Mouse (Mus musculus) ES-CJ7 (cell line): Measurements from ENCODE around the gene Pou6f1.
"Not testable (repeated sequence)": the region's sequence is repeated elsewhere in the genome, so short reads cannot be mapped to it uniquely, and the experiment has no call there.

ENCODE experiments used
- DNase-seq: peaks from one replicate; pipeline ENCODE4 v3.0.0; 2011; ENCODE audit warnings: low read depth, low spot score

Gene Pou6f1

DNA sequence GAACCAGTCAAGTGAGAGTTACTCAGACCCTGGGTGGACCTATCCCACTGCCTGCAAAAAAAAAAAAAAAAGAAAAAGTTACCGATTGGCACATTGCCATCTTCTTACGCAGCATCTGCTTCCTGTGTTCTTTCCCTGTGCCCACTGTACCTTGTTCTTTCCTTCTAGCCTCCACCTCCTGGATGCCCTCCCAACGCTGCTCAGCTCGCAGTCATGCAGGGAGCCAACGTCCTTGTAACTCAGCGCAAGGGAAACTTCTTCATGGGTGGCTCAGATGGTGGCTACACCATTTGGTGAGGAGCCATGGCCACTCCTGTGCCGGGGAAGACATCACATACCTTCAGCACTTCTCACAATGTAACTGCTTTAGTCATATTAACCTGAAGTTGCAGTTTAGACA lies 19.4 kb upstream of the Pou6f1 start:
- DNase-seq, result no peak

DNA sequence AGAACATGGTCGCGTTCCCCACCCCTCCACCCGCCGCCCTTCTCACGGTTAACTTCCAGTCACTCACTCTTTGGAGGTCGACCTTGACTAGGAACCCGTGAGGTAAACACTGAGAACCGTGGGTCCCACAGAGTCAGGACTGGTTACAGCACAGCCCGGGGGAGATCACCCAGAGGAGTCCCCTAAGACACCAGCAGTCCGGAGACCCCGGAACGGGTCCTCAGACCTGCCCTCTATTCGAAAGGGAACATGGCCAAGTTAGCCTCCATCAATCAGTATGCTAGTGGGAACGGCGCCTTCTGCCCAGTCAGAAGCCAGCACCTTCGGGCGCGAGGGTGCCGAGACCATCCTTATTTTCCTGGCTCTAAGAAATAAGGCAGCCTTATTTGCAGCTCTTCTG lies 16.4 kb upstream of the Pou6f1 start:
- DNase-seq, result no peak

DNA sequence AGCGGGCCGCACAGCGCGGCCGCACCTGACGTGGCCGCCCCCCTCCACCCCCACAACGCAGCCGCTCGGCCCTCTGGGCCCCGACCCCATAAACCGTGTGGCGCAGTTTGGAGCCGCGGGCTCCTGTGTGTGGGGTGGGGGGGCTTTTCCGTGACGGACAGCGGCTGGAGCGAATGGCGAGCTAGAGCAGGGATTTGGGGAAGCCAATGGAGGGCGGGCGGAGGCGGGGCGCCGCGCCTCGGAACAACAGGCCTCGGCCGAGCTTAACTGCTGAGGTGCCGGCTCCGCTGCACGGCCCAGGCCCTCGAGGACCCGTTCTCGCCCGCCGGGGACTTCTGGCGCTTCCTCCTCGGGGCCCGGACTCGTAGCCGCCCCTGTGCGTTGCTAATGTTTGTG lies 16.0 kb upstream of the Pou6f1 start:
- DNase-seq, result peak; percentile 90

DNA sequence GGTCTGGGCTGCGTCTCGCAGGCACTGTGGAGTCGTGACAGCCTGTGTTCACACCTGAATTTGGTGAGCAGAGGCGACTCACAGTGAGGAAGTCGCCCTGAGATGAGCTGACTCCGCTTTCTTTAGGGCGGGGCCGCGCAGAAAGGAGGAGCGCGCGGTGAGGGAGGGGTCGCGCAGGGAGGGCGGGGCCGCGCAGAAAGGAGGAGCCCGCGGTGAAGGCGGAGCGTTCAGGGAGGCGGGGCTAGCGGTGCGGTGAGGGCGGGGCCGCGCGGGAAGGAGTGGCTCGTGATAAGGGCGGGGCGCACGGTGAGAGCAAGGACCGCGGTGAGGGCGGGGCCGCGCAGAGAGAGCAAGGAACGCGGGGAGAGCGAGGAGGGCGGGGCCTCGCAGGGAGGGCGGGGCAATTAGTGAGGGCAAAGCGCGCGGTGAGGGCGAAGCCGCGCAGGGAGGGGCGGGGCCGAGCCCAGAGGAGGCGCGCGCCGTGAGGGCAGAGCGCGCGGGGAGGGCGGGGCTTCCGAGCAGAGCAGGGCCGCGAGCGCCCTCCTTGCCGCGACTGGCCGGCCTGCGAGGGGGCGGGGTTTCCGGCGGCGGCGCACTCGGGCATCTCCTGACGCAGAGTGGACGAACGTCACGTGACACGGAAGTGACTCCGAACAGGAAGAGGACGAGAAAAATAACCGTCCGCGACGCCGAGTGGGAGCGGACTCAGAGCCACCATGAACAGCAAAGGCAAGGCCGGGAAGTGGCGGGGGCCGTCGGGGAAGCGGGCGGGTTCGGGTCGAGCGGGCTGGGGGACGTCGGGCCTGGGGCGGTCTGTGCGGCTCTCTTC lies 15.4 kb upstream of the Pou6f1 start, which contains the start of gene Dazap2:
Gene Dazap2 (plus strand): TSS at position 354 of the 829 bp plus-strand sequence.
- DNase-seq, result peak; percentile 98

DNA sequence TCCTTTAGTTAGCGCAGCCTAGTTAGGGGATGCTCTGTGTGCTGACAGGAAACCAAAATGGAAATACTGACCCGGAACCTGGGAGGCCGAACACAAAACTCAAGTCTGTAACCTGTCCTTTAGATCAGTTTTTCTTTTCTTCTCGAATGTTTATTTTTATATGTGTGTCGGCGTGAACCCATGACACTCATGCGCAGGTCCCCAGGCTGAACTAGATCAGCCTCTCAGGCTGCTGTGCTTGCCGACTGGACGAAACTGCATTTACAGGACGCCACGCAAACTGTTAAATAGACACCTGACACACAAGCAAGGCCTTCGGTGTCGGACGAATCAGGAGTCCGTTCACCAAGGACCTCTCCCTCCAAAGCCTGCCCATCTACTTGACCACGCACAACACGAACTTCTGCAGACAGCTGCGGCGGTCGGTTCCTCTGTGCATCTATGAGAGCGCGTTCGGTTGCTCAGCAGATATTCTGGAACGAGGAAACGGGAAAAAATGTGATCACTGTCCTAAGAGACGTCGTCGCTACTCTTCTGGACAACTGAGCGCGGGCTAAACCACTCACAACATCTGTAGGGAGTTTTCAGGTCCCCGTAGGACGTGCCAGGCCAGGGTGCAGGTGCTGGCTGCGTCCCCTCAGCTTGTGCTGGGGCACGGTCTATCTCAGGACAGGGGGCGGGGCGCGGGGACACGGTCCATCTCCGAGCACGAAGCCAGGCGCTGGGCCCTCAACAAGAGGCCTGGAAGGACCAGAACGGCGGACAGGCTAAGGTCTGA lies 14.6 kb upstream of the Pou6f1 start:
- DNase-seq, result no peak

DNA sequence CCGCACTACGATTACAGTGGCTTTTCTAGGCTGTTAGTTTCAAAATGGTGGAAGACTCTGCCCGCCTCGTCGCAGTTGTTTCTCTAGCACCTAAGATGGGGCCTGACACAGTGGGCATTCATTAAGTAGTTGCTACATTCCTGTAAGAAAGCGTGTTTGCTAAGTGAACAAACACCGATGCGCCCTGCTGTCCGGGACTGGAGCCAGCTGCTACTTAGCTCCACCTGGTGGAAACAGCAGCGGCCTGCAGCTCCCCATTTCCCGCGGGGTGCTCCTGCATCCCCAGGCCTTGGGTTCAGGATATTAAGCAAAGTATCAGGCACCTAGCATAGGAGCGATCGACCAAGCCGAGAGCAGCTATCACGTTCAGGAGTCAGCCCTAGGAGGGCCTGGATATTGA lies 13.8 kb upstream of the Pou6f1 start:
- peak; percentile 90 for DNase-seq

DNA sequence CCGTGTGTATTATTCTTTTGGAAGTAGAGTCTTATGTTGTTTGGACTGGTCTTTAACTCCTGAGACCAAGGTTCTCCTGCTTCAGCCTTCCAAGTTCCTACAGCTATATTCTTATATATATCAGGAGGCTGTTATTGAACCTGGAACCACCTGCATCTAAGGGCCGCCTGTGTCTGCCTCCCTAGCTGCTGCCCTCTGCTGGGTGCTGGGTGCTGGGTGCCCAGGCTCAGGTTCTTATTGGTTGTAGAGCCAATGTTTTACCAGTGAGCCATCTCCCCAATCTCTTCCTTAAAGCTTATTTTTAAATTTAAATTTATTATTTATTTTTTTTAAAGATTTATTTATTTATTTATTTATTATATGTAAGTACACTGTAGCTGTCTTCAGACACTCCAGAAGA lies 12.6 kb upstream of the Pou6f1 start:
- DNase-seq, result peak; percentile 53

DNA sequence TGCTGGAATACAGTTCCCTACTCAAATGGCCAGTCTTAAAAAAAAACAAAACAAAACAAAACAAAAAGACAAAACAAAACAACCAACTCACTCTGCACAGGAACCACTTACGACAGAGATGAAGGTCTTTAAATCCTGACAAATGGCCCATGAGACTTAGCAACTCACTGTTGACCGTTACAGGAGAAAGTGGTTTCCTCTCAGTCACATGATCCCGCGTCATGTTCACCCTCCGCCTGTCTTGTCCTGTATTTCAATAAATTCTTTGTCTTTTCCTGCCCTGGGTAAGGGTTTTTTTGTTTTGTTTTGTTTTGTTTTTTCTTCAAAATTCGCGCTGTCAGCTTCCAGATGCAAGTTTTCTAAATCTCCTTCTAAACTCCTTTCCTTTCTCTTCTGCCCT lies 12.2 kb upstream of the Pou6f1 start:
- no peak for DNase-seq

DNA sequence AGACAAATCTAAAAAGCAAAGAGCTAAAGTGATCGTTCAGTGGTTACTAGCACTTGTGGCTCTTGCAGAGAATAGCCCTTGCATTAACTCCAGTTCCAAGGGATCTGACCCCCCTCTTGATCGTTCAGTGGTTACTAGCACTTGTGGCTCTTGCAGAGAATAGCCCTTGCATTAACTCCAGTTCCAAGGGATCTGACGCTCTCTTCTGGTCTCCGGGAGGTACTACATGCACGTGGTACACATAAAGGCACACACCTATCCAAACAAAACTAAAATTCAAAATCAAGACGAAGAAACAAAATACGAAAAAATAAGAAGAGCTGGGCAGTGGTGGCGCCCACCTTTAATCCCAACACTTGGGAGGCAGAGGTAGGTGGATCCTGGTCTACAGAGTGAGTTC lies 6.9 kb upstream of the Pou6f1 start:
- not testable (repeated sequence) for DNase-seq

DNA sequence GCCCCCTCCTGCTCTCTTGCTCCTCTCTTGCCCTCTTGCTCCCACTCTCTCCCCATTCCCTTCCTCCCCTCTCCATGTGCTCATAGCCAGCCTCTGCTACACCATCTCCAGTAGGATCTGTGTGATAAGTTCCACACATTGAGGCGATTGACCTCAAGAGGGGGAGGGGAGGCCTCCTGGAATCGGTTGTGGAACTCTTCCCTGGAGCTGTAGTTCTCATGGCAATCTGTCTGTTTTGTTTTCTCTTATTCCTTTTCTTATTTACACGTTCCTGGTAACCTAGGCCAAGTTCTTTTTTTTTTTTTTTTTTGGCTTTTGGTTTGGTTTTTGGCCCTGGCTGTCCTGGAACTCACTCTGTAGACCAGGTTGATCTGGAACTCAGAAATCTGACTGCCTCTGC lies 1.9 kb upstream of the Pou6f1 start:
- no peak for DNase-seq

DNA sequence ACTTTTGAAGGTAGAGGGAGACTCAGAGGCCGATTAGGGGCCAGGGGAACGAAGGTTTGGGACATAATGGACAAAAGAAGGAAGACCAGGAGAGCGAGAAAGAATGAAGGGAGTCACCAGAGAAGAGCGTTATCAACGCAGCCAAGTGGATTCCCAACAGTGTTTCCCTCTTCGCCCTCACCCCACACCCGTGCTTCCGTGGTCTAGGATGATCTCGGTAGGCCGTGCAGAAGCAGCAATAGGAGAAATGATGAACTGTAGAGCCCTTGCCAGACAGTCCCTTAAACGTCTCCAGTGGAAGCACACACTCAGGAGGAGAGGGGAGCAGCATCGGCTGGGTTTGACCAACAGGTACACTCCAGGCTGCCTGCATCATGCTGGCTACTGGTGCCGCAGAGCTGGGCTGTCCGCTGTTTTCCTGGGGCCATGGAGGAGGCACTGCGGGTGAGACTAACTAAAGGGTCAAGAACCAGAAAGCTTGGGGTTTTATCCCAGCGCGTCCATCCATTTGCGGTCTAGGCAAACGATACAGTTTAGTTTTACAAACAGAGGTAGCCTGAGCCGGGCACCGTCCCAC lies 1.0 kb upstream of the Pou6f1 start:
- no peak for DNase-seq

DNA sequence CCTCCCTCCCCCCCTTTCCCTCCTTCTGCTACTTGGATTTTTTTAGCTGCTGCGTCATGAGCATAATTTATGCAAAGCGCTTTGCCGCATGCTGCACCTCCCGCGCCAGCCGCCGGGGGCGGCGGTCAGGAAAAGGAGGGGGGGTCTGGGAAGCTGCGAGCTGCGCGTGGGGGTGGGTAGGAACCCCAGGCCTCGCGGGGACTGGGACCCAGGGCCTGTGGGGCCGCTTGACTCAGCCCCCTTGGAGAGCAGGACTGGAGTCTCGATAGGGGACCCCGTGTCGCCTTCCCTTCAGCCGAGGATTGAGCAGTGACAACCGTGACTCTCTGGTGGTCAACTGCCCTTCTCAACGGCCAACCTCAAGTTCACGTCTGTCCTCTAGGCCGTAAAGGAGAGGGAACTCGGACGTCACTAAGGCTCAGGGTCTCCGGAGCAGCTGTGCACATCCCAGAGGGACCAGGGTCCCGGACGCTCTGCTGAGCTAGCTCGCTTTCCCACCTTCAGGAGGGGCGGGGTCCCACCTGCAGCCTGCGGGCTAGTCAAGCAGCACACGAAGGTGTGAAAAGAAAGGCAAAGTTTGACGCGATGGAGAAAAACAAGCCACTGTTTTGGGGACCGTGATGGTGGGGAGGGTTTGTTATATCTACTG lies 387 bp upstream of the Pou6f1 start:
- peak; percentile 71 for DNase-seq

DNA sequence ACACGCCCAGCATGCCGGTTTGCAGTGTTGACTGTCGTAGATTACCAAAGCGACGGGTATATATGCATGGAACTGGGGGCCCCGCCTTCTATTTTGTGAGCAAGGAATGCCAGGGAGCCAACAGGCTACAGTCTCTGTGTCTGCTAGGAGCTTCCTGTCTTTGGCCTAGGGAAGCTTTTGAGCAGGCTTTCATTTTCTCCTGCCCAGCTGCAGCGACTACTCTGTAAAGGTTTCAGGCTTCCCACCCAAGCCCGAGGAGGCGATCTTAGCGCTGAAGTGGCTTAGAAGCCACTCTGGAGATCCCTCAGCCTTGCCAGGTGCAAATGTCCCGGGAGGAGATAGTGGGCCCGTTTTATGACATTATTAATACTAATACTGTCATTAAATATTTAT lies 905 bp downstream of the Pou6f1 start:
- peak; percentile 32 for DNase-seq

DNA sequence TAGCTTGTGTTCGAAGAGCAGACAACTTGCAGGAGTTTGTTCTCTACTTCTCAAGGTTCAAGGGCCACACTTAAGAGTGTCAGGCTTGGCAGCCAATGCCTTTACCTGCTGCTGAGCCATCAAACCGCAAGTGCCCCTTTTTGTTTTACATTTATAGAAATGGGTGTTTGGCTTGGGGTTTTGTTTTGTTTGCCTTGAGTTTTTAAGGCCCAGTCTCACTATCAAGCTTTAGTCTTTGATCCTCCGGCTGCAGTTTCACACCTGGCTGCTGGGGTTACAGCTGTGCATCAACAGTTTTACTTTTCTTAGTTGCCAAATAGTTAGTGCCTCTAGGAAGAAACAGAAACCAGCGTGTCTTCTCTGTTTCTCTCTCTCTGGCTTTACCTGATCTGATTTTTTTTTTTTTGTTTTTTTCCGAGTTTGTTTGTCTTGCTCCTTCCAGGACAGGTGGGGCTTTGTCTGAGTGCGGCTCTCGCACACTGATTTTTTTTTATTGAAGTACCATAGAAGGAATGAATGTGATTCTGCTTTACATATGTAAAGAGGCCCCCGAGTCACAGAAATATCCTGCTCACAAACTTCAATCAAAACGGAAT lies 1.4 kb downstream of the Pou6f1 start:
- no peak for DNase-seq

DNA sequence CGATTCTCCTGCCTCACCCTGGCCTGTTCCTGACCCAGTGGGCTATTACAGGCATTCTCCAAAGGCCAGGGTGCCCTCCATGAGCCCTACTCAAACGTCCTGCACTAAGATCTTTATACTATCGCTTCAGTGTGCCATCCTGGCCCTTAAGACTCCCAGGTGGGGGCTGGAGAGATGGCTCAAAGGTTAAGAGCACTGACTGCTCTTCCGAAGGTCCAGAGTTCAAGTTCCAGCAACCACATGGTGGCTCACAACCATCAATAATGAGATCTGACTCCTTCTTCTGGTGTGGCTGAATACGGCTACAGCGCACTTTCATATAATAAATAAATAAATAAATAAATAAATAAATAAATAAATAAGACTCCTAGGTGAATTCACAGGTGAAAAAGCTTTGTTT lies 7.0 kb downstream of the Pou6f1 start:
- no peak for DNase-seq

DNA sequence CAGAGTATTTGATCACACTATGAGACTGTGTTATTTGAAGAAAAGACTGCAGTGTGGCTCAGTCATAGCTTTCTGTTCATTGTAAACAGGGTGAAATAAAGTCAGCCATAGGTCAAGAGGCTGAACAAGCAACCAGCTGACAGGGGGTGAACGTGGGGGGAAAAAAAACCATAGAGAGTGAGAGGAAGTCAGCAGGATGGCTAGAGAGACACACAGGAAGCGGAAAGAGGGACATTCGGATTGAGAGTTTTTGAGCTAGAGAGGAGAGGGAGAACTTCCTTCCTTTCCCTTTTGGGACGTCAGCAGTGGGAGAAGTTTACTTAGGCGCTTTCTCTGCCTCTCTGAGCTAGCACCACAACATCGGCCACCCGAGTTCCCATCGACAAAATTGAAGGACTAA lies 9.3 kb downstream of the Pou6f1 start:
- DNase-seq, result no peak

DNA sequence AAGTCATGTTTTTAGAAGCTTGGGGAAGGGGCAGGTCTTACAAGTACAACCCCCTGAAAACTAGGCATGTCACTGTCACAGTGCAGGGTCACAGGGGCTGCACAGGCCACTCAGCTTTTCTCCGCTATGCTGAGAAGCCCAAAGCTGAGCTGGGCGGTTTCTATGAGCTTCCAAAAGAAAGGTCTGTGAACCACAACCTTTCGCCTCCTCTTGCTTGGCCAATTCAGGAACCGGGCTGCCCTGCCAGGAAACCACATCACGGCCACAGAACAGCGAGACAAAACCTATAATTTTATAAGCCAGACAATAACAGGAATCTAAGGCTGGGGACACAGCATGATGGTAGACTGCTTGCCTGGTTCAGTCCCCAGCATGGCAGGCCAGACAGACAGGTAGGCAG lies 11.5 kb downstream of the Pou6f1 start:
- no peak for DNase-seq

DNA sequence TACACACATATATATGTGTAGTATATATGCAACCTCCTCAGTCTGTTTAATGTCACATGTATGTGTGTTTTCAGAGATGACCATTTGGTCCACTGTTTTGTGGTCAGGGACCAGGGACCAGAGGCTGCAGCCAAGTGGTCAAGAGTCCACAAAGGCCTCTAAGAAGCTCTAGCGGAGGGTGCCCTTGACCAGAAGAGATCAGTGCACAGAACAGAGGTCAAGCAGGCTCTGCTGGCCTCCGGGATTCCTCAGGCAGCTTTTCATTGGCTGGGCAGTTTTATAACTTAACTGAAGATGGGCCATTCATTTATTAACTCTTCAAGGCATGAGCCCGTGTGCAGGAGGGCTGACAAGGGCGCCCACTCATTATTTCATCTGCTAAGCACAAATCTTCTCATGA lies 12.6 kb downstream of the Pou6f1 start:
- DNase-seq, result no peak

DNA sequence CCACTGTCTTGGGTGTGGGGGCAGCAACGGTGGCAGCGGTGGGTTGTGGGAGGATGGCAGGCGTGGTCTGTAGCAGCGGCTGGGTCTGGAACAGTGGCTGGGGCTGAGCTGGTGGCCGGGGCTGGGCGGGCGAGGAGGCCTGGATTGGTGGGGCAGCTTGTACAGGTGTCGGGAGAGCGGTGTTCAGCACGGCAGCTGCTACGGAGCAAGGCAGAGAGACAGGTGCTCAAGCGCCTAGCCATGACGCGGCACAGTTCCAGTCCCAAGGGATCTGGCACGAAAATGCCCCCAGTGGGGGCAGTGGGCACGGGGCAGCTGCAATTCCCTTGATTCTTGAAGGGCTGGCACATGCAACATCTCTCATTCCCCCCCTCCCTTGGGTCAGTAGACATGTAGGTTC lies 13.9 kb downstream of the Pou6f1 start:
- no peak for DNase-seq

DNA sequence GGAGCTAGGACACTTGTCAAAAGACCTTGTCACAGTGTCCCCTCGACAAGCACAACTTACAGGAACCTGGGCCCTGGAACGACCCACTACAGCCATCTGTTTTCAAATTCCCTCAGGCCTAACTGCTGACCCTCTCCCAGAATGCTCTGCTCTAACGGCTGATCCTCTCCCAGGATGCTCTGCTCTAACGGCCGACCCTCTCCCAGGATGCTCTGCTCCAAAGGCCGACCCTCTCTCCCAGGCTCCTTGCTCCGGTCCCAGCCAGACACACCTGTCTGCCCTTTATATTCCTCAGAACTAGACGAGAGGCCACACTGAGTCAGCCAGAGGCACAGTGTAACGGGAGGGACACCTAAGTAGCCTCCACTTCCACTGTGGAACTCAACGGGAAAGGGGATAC lies 19.7 kb downstream of the Pou6f1 start:
- DNase-seq, result peak; percentile 20

DNA sequence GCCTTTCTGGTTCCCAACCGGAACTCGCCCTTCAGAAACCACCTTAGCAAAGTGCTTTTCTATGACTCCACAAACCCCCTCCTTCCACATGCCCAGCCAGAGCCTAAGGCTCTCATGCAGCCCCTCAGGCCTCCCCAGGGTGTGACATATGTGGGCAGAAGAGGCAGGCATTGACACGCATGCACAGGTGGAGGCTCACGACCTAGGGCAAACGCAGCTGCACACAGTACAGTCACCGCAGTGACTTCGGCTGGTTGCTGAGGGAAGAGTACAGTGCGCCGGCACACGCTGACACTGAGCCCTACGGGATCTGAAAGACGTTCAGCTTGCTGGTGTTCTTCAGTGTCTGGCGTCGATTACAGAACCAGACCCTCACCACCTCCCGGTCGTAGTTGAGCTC lies 21.8 kb downstream of the Pou6f1 start:
- no peak for DNase-seq

DNA sequence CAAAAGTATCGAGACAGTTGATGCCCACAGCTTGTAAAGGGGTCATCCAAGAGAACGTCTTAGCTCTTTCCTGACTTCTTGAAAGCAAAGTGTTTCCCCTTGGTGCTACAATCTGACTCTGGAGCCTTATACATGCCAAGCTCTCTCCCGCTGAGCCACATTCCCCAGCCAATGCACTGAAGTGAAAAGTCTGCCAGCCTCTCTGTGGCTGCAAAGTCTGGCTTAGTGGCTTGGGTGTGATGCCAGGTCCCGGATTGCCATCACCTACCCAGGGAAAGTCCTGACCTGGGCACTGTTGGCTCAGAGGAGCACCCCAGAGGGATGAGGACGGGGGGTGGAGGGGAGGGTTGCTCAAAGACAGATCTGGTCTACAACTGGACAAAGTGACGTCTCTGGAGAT lies 23.0 kb downstream of the Pou6f1 start:
- DNase-seq, result no peak
